Mouse (Mus musculus): ENCODE results near the gene Stk11ip. TPM values are rescaled to one million over a fixed set of nuclear protein-coding genes. Genes with fewer than 3 reads are reported as not detected.

The Stk11ip gene
- polyA plus RNA-seq, 1 experiment from 2014 or later = 9.7 TPM

- WGBS = 88% methylated on average over 7 of the region's 7 CpGs
- Histone ChIP-seq H3K4me1 (replicated peaks; ENCODE audit: control insufficient read depth, insufficient read depth, low read length) (0 out of 2 replicates have a peak, but pooled peaks cover 4% of the 10 kb centered on the region), H3K36me3 (ENCODE audit: control insufficient read depth, insufficient read depth) (peaks cover 48% of the 10 kb centered on the region), H3K4me3 (ENCODE audit: low read depth, low read length) (no peak overlapping the region), H3K27ac (ENCODE audit: low read depth, low read length) (no peak overlapping the region), H3K9ac (ENCODE audit: low read depth, low read length) (no peak overlapping the region), H3K27me3 (replicated peaks; ENCODE audit: control insufficient read depth, insufficient read depth, low read length) (no peaks in the 10 kb centered on the region), H3K4me2 (replicated peaks; ENCODE audit: low read depth) (no peak overlapping the region), H3K9me3 (ENCODE audit: control insufficient read depth) (no peaks in the 10 kb centered on the region)
- ATAC-seq = no peak
- no peak for TF ChIP-seq CTCF (IDR thresholded peaks at IDR 0.05; ENCODE audit: low read depth)
Measured at GRCm38 (mm10) chr1:75524679-75525078, 3.4 kb downstream of the Stk11ip start.

GRCm38 (mm10) chr1:75530546-75530945 lies 9.2 kb downstream of the Stk11ip start:
- Histone ChIP-seq H3K9me3 (ENCODE audit: control insufficient read depth) (no peaks in the 10 kb centered on the region), H3K36me3 (ENCODE audit: control insufficient read depth, insufficient read depth) (peaks cover 68% of the 10 kb centered on the region), H3K4me2 (replicated peaks; ENCODE audit: low read depth) (no peak overlapping the region), H3K9ac (ENCODE audit: low read depth, low read length) (no peak overlapping the region), H3K27me3 (replicated peaks; ENCODE audit: control insufficient read depth, insufficient read depth, low read length) (no peaks in the 10 kb centered on the region), H3K4me3 (ENCODE audit: low read depth, low read length) (no peak overlapping the region), H3K27ac (ENCODE audit: low read depth, low read length) (no peak overlapping the region), H3K4me1 (replicated peaks; ENCODE audit: control insufficient read depth, insufficient read depth, low read length) (no peaks in the 10 kb centered on the region)
- WGBS = 73% methylated on average over 4 of the region's 4 CpGs
- peak; percentile 71 for TF ChIP-seq CTCF (IDR thresholded peaks at IDR 0.05; ENCODE audit: low read depth)
- no peak for ATAC-seq

GRCm38 (mm10) chr1:75532280-75533172 lies 11.2 kb downstream of the Stk11ip start:
- no peak overlapping the region for H3K4me2 ChIP-seq (replicated peaks; ENCODE audit: low read depth)
- no peak overlapping the region for H3K4me3 ChIP-seq (ENCODE audit: low read depth, low read length)
- H3K36me3 ChIP-seq (ENCODE audit: control insufficient read depth, insufficient read depth) = peaks cover 62% of the 10 kb centered on the region
- H3K9me3 ChIP-seq (ENCODE audit: control insufficient read depth) = no peaks in the 10 kb centered on the region
- TF ChIP-seq CTCF (IDR thresholded peaks at IDR 0.05; ENCODE audit: low read depth) = no peak
- no peaks in the 10 kb centered on the region for H3K27me3 ChIP-seq (replicated peaks; ENCODE audit: control insufficient read depth, insufficient read depth, low read length)
- no peak overlapping the region for H3K27ac ChIP-seq (ENCODE audit: low read depth, low read length)
- no peak overlapping the region for H3K9ac ChIP-seq (ENCODE audit: low read depth, low read length)
- H3K4me1 ChIP-seq (replicated peaks; ENCODE audit: control insufficient read depth, insufficient read depth, low read length) = no peaks in the 10 kb centered on the region
- WGBS = 87% methylated on average over 19 of the region's 19 CpGs
- no peak for ATAC-seq

DNA sequence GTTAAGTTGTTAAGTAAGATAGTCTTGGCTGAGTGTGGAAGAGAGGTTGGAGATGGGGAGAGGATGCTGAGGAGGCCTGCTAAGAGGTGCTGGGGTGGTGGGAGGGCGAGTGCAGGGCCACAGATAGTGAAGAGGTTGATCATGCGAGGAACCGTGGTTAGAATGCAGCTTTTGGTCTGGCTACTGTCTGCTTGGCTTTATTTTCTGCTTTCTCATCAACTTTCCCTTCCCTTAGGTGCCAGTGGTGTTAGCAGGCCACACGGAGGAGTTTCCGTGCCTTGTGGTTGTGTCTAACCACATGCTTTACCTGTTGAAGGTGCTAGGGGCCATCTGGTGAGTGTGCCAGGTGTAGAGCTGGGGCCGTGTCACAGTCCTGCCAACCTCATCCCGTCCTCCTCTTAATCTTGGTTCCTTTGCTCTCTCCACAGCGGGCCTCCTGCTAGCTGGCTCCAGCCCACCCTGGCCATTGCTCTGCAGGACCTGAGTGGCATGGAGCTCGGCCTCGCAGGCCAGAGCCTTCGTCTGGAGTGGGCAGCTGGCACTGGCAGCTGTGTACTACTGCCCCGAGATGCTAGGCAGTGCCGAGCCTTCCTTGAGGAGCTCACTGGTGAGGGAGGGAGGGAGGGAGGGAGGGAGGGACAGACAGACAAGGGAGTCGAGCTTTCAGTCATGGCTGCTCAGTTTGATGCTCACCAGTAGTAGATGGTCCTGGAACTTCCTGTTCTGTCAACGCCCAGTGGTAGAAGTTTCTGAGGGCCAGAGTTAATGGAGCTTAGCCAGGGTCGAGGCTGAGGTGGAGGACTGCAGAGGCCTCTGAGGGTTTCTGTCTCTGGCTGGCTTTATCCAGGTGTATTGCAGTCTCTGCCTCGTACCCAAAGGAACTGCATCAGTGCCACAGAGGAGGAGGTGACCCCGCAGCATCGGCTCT lies 12.3 kb downstream of the Stk11ip start:
- Histone ChIP-seq H3K9me3 (ENCODE audit: control insufficient read depth) (no peaks in the 10 kb centered on the region), H3K4me1 (replicated peaks; ENCODE audit: control insufficient read depth, insufficient read depth, low read length) (no peaks in the 10 kb centered on the region), H3K4me3 (ENCODE audit: low read depth, low read length) (no peak overlapping the region), H3K9ac (ENCODE audit: low read depth, low read length) (no peak overlapping the region), H3K27me3 (replicated peaks; ENCODE audit: control insufficient read depth, insufficient read depth, low read length) (no peaks in the 10 kb centered on the region), H3K4me2 (replicated peaks; ENCODE audit: low read depth) (no peak overlapping the region), H3K27ac (ENCODE audit: low read depth, low read length) (no peak overlapping the region), H3K36me3 (ENCODE audit: control insufficient read depth, insufficient read depth) (peaks cover 52% of the 10 kb centered on the region)
- 90% methylated on average over 19 of the region's 19 CpGs for WGBS
- no peak for TF ChIP-seq CTCF (IDR thresholded peaks at IDR 0.05; ENCODE audit: low read depth)
- ATAC-seq = no peak

DNA sequence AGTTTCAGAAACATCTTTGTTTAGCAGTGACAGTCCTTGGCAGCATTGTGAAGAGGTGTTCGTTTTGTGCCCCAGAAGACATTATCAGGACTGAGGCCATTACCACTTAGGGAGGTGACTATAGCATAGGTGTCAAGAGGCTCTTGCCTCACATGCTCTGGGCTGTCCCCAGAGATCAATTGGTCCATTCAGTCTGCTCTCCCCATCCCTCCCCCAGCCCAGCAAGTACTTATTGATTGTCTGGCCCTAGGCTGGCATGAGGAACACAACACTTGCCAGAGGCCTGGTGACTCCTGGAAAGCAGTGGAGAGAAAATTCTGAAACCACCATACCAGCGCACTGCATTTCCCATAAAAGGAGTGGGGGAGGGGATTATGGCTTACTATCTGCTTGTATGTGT lies 16.3 kb downstream of the Stk11ip start:
- no peak for TF ChIP-seq CTCF (IDR thresholded peaks at IDR 0.05; ENCODE audit: low read depth)
- no peak overlapping the region for H3K27ac ChIP-seq (ENCODE audit: low read depth, low read length)
- no peak overlapping the region for H3K9ac ChIP-seq (ENCODE audit: low read depth, low read length)
- no peak overlapping the region for H3K4me2 ChIP-seq (replicated peaks; ENCODE audit: low read depth)
- no peaks in the 10 kb centered on the region for H3K27me3 ChIP-seq (replicated peaks; ENCODE audit: control insufficient read depth, insufficient read depth, low read length)
- peaks cover 31% of the 10 kb centered on the region for H3K36me3 ChIP-seq (ENCODE audit: control insufficient read depth, insufficient read depth)
- H3K4me1 ChIP-seq (replicated peaks; ENCODE audit: control insufficient read depth, insufficient read depth, low read length) = no peaks in the 10 kb centered on the region; the same call in 1 of the 2 replicates
- 81% methylated on average over 2 of the region's 2 CpGs for WGBS
- no peak overlapping the region for H3K4me3 ChIP-seq (ENCODE audit: low read depth, low read length)
- H3K9me3 ChIP-seq (ENCODE audit: control insufficient read depth) = no peaks in the 10 kb centered on the region
- no peak for ATAC-seq

GRCm38 (mm10) chr1:75538597-75539190 lies 17.4 kb downstream of the Stk11ip start:
- Histone ChIP-seq H3K27ac (ENCODE audit: low read depth, low read length) (no peak overlapping the region), H3K4me1 (replicated peaks; ENCODE audit: control insufficient read depth, insufficient read depth, low read length) (no peaks in the 10 kb centered on the region; the same call in 1 of the 2 replicates)

More at GRCm38 (mm10) chr1:75538597-75539190, 17.4 kb downstream of the Stk11ip start:
- no peak overlapping the region for H3K4me3 ChIP-seq (ENCODE audit: low read depth, low read length)
- 43% methylated on average over 9 of the region's 9 CpGs for WGBS
- H3K9me3 ChIP-seq (ENCODE audit: control insufficient read depth) = no peaks in the 10 kb centered on the region
- no peak for ATAC-seq
- TF ChIP-seq CTCF (IDR thresholded peaks at IDR 0.05; ENCODE audit: low read depth) = no peak
- H3K36me3 ChIP-seq (ENCODE audit: control insufficient read depth, insufficient read depth) = peaks cover 28% of the 10 kb centered on the region
- H3K9ac ChIP-seq (ENCODE audit: low read depth, low read length) = no peak overlapping the region
- H3K27me3 ChIP-seq (replicated peaks; ENCODE audit: control insufficient read depth, insufficient read depth, low read length) = no peaks in the 10 kb centered on the region
- H3K4me2 ChIP-seq (replicated peaks; ENCODE audit: low read depth) = no peak overlapping the region
